Mouse (Mus musculus): ENCODE measurements at regions not wholly inside any gene's neighbourhood (a gene's known extent, or its start where the extent isn't known, plus 50 kb on each side); places are given as distances from the start of the nearest gene placed in this dataset.
A peak's percentile ranks its signal among the peaks of the same experiment; 100 is the strongest.

- no peak overlapping the region for H3K4me3 ChIP-seq
- H3K4me2 ChIP-seq (replicated peaks), result no peak overlapping the region
- H3K9ac ChIP-seq, result no peak overlapping the region
- ATAC-seq (ENCODE audit: insufficient number of reproducible peaks, insufficient read depth, low FRiP score, low TSS enrichment), result peak; percentile 52; the same call in 1 of the 2 replicates
- no peaks in the 10 kb centered on the region for H3K36me3 ChIP-seq
- no peaks in the 10 kb centered on the region for H3K27me3 ChIP-seq
- H3K27ac ChIP-seq, result no peak overlapping the region
- H3K4me1 ChIP-seq, result no peaks in the 10 kb centered on the region
- H3K9me3 ChIP-seq, result no peaks in the 10 kb centered on the region
- WGBS, result 81% methylated on average over 5 of the region's 5 CpGs
Measured at GRCm38 (mm10) chr5:60599460-60600299, 1208.9 kb upstream of the G6pd2 start.

- H3K36me3 ChIP-seq, result no peaks in the 10 kb centered on the region
- 71% methylated on average over 5 of the region's 5 CpGs for WGBS
- no peak; the same call in 1 of the 2 replicates for ATAC-seq (ENCODE audit: insufficient number of reproducible peaks, insufficient read depth, low FRiP score, low TSS enrichment)
- H3K4me3 ChIP-seq, result no peak overlapping the region
- no peaks in the 10 kb centered on the region for H3K9me3 ChIP-seq
- no peak overlapping the region for H3K9ac ChIP-seq
- H3K4me1 ChIP-seq, result no peaks in the 10 kb centered on the region
- no peaks in the 10 kb centered on the region for H3K27me3 ChIP-seq
- no peak overlapping the region for H3K27ac ChIP-seq
- H3K4me2 ChIP-seq (replicated peaks), result no peak overlapping the region
Measured at GRCm38 (mm10) chr5:60600300-60600648, 1208.3 kb upstream of the G6pd2 start.

- no peak for ATAC-seq (ENCODE audit: insufficient number of reproducible peaks, insufficient read depth, low FRiP score, low TSS enrichment)
- Histone ChIP-seq H3K4me1 (no peaks in the 10 kb centered on the region), H3K9ac (no peak overlapping the region), H3K36me3 (no peaks in the 10 kb centered on the region), H3K27ac (no peak overlapping the region), H3K9me3 (no peaks in the 10 kb centered on the region), H3K4me2 (replicated peaks) (no peak overlapping the region), H3K4me3 (no peak overlapping the region), H3K27me3 (no peaks in the 10 kb centered on the region)
- WGBS, result 34% methylated on average over 4 of the region's 4 CpGs
Measured at GRCm38 (mm10) chr5:60608943-60609614, 1199.5 kb upstream of the G6pd2 start.
